Comparison of ENCODE assay signal across 31 mouse cellular contexts in genomic region chr3:108797723-108798122, GRCm38 (mm10). TPM values are rescaled to one million over a fixed set of nuclear protein-coding genes. Genes with fewer than 3 reads are reported as not detected.
DNase-seq lines count a peak whose midpoint lies in the region; ATAC-seq and TF ChIP-seq lines count a peak whose summit lies in the region.
"Had no signal": no experiment of that assay in that cellular context is flagged by ENCODE, and none has a peak within 500 bp of the region (broad histone marks: within the 10 kb centered on the region; RNA-seq: fewer than 3 reads in every experiment).

No protein-coding gene starts in this region.

- no peak overlapping the region for H3K4me3 ChIP-seq in bone marrow macrophage, adult 2 months (ENCODE audit: insufficient read depth, low read length)
- H3K4me3 ChIP-seq: embryonic facial prominence, embryonic 13.5 days; gastrocnemius, adult 2 months; heart, embryonic 12.5 days; hindbrain, embryonic 12.5 days; kidney, embryonic 15.5 days; limb, embryonic 13.5 days; midbrain, embryonic 10.5 days had no signal

- no peak for TF ChIP-seq CTCF in bone marrow macrophage, adult 2 months (IDR thresholded peaks at IDR 0.05; ENCODE audit: low read depth, low read length)

- peak overlapping the region; percentile 67 for H3K27ac ChIP-seq in bone marrow macrophage, adult 2 months (ENCODE audit: insufficient read depth, low read depth, low read length)
- H3K27ac ChIP-seq: embryonic facial prominence, embryonic 13.5 days; gastrocnemius, adult 2 months; hindbrain, embryonic 12.5 days; kidney, embryonic 15.5 days; limb, embryonic 13.5 days; midbrain, embryonic 10.5 days; stomach, postnatal 0 days had no signal

- TF ChIP-seq POLR2A in bone marrow macrophage, adult 2 months (IDR thresholded peaks at IDR 0.05; ENCODE audit: borderline replicate concordance, low read depth, low read length) = no peak

- peak; percentile 12 for DNase-seq in testis, postnatal 10 days (ENCODE audit: low spot score)
- no peak for DNase-seq in testis, postnatal 14 days (ENCODE audit: low spot score)
- DNase-seq in B cell, adult 2 months = no peak
- no peak for DNase-seq in gastrocnemius, postnatal 10 days
- DNase-seq: adrenal gland, postnatal 10 days; cerebellum, adult 2 months; cerebellum, postnatal 25 days; embryo, embryonic 11 days; gastrocnemius, adult 2 months; heart, postnatal 10 days; kidney, postnatal 36 days; layer of hippocampus, postnatal 36 days; lung, postnatal 10 days; right cerebral cortex, postnatal 4 days had no signal

- peak; percentile 94 for ATAC-seq in megakaryocyte, adult 5-6 weeks (ENCODE audit: poor library complexity, severe bottlenecking)
- ATAC-seq in erythroid progenitor cell, adult 5-6 weeks (replicated peaks; ENCODE audit: low FRiP score, poor library complexity, severe bottlenecking) = no peak
- ATAC-seq: activated CD4-positive, CD25-positive, alpha-beta regulatory T cell, adult 4 months; CD4-positive, CD25-positive, alpha-beta regulatory T cell, adult 4 months; forebrain, embryonic 14.5 days; intestine, postnatal 0 days had no signal

- H3K4me1 ChIP-seq in bone marrow macrophage, adult 2 months (ENCODE audit: control insufficient read depth, insufficient read depth, low read length) = peaks cover 23% of the 10 kb centered on the region
- H3K4me1 ChIP-seq: hindbrain, embryonic 12.5 days; kidney, embryonic 15.5 days; midbrain, embryonic 10.5 days had no signal

RNA-seq across cellular contexts. Expression of gene Stxbp3, which starts 42.6 kb away (rescaled TPM):
- 128 and 141 TPM in 2 replicates for polyA plus RNA-seq in bone marrow macrophage, adult 2 months (2012; ENCODE audit: insufficient read depth, insufficient read length, missing spikeins)
- 58.2 and 59.6 TPM in 2 replicates for total RNA-seq in megakaryocyte, adult 5-6 weeks (2015)
- total RNA-seq in megakaryocyte, adult 5-6 weeks (2017) = 50.4 and 51.9 TPM in 2 replicates
- 10 to 100 TPM; 31.8 to 38.5 TPM for total RNA-seq in gastrocnemius, postnatal 10 days (2021)
- total RNA-seq in erythroid progenitor cell, adult 5-6 weeks (2015; ENCODE audit: low replicate concordance) = 32.8 and 49.9 TPM in 2 replicates
- total RNA-seq in erythroid progenitor cell, adult 5-6 weeks (2017; ENCODE audit: low replicate concordance) = 33.5 and 51.2 TPM in 2 replicates

RNA-seq across cellular contexts. Expression of gene Aknad1, which starts 58.3 kb away (rescaled TPM):
- polyA plus RNA-seq in bone marrow macrophage, adult 2 months (2012; ENCODE audit: insufficient read depth, insufficient read length, missing spikeins) = not detected in 2 replicates
- 0.07 TPM in 1 of 2 replicates, not detected in the other for total RNA-seq in megakaryocyte, adult 5-6 weeks (2015)
- total RNA-seq in megakaryocyte, adult 5-6 weeks (2017) = 0.26 TPM in 1 of 2 replicates, not detected in the other
- under 1 TPM; 0.27 to 0.31 TPM for total RNA-seq in gastrocnemius, postnatal 10 days (2021)
- 0.42 and 1.1 TPM in 2 replicates for total RNA-seq in erythroid progenitor cell, adult 5-6 weeks (2015; ENCODE audit: low replicate concordance)
- total RNA-seq in erythroid progenitor cell, adult 5-6 weeks (2017; ENCODE audit: low replicate concordance) = 4.7 TPM in 1 of 2 replicates, not detected in the other
- total RNA-seq: ES-E14; layer of hippocampus, adult 8-10 months; midbrain, postnatal 0 days had no signal
- polyA plus RNA-seq: activated CD4-positive, CD25-positive, alpha-beta regulatory T cell, adult 4 months; CD4-positive, CD25-positive, alpha-beta regulatory T cell, adult 4 months; cerebellum, adult 2 months; forebrain, embryonic 14.5 days; heart, embryonic 12.5 days; midbrain, embryonic 10.5 days; midbrain, postnatal 0 days had no signal
